Mouse (Mus musculus) hindbrain, embryonic 16.5 days (tissue): ENCODE results near the gene Rgs19. TPM values are rescaled to one million over a fixed set of nuclear protein-coding genes. Genes with fewer than 3 reads are reported as not detected.

Experiments
- ATAC-seq: fragments of 200-750 bp; cut with Nextera tagmentation; 2 replicates; pipeline ENCODE4 v1.8.0; 2017; ENCODE audit warnings: moderate TSS enrichment, moderate library complexity
- H3K27ac ChIP-seq: fragments of 300-500 bp; sonication (generic); 2 replicates; pipeline ENCODE4 v1.5.1; 2014; ENCODE audit warnings: low read depth, mild to moderate bottlenecking, control low read depth, low read length, moderate library complexity
- H3K27me3 ChIP-seq: fragments of 300-500 bp; sonication (generic); replicated peaks from 2 replicates; pipeline ENCODE4 v1.6.1; 2014; ENCODE audit warnings: low read length; ENCODE audit not compliant: control insufficient read depth, insufficient read depth
- H3K36me3 ChIP-seq: fragments of 300-500 bp; sonication (generic); 2 replicates; pipeline ENCODE4 v1.6.1; 2014; ENCODE audit warnings: mild to moderate bottlenecking, low read length, moderate library complexity, mixed read lengths; ENCODE audit not compliant: control insufficient read depth, insufficient read depth
- H3K4me1 ChIP-seq: fragments of 300-500 bp; sonication (generic); 2 replicates; pipeline ENCODE4 v1.6.1; 2014; ENCODE audit warnings: low read depth, low read length; ENCODE audit not compliant: control insufficient read depth, insufficient read depth
- H3K4me2 ChIP-seq: fragments of 300-500 bp; sonication (generic); 2 replicates; pipeline ENCODE4 v1.6.1; 2014; ENCODE audit warnings: mild to moderate bottlenecking, low read length, control low read depth, moderate library complexity
- H3K4me3 ChIP-seq: fragments of 300-500 bp; sonication (generic); 2 replicates; pipeline ENCODE4 v1.5.1; 2014; ENCODE audit warnings: mild to moderate bottlenecking, low read length, control low read depth, moderate library complexity
- H3K9ac ChIP-seq: fragments of 300-500 bp; sonication (generic); 2 replicates; pipeline ENCODE4 v1.6.1; 2014; ENCODE audit warnings: low read depth, mild to moderate bottlenecking, control low read depth, low read length, moderate library complexity
- H3K9me3 ChIP-seq: fragments of 300-500 bp; sonication (generic); 2 replicates; pipeline ENCODE4 v1.6.1; 2014; ENCODE audit warnings: mild to moderate bottlenecking, low read length, moderate library complexity; ENCODE audit not compliant: control insufficient read depth
- WGBS: fragments of 180-500 bp; shearing (Covaris S2); extraction: QIAGEN DNeasy Blood & Tissue Kit; methylation state at CpG from one replicate; pipeline ENCODE4 v1.1.7; 2014; 5-methylcytosine and 5-hydroxymethylcytosine counted together
- polyA plus RNA-seq: library from polyadenylated mRNA; unstranded; fragments of >200 nt; fragmentation: Nextera tagmentation; extraction: Ambion mirVana; gene quantifications from 2 replicates; pipeline ENCODE4 v1.2.1, GENCODE M21; 2015

Gene Rgs19
- polyA plus RNA-seq, 1 experiment from 2014 or later: 71.9 TPM

DNA sequence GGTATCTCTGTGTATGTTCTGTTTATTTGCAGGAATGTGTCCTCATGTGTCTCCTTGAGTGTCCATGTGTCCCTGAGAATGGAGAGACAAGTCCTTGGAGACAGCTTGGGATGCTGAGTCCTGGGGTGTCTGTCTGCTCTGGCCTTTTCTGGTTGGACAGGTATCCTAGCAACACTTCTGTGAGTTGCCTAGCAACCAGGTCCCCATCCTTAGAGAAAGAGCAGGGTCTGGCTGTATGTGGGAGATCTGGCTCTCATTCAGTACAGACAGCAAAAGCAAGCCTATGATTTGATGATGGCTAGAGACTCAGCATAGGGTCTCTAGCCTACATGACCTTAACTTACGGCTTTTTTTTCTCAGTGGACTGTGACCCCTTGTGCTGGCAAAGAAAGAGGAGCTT, 20.0 kb upstream of the Rgs19 start:
- peak overlapping the region; percentile 79 for H3K27ac ChIP-seq
- H3K9me3 ChIP-seq: no peaks in the 10 kb centered on the region
- H3K36me3 ChIP-seq: 0 out of 2 replicates have a peak, but pooled peaks cover under 1% of the 10 kb centered on the region
- peak; percentile 85 for ATAC-seq
- H3K4me2 ChIP-seq: peak overlapping the region; percentile 57
- H3K4me3 ChIP-seq: no peak overlapping the region
- WGBS: 16% methylated on average over 1 of the region's 1 CpGs
- no peak overlapping the region; the same call in 1 of the 2 replicates for H3K9ac ChIP-seq
- H3K4me1 ChIP-seq: peaks cover 24% of the 10 kb centered on the region
- no peaks in the 10 kb centered on the region for H3K27me3 ChIP-seq

DNA sequence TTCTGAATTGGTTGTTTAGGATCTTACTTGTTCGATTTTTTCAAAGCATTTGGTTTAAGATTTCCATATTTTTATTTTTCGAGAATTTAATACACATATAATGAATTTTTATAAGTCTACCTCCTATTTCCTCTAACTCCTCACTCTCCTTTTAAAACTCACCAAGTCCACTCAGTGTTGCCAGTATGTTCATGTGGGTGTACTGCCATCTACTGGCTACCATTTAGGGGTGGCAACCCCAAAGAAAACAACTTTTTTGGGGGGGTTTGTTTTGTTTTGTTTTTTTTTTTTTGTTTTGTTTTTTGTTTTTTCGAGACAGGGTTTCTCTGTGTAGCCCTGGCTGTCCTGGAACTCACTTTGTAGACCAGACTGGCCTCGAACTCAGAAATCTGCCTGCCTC, 12.9 kb upstream of the Rgs19 start:
- H3K9ac ChIP-seq: no peak overlapping the region
- no peak for ATAC-seq

DNA sequence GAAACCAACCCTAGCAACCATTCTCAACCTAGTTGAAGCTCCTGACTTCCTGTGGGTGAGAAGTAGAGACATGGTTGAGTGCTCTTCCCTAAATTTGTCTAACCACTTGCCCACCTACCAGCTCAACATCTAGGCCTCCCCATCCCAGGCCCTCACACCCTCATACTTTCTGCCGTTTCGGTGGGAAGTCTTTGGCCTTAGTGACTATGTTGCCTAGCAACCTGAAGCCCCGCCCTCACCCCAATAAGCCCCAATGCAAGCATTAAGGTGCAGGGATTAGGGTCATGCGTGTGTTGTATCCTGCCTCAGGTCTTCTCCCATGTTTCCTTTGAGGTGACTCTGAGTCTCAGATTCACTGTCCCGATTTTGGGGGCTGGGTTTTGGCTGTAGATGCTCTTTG, 4.5 kb upstream of the Rgs19 start, which contains the start of gene Lkaaear1:
TSS of gene Lkaaear1 (minus strand) at position 202 of the 400 bp plus-strand sequence.
- H3K4me2 ChIP-seq: no peak within 1 kb of the TSS
- ATAC-seq: no peak
- H3K36me3 ChIP-seq: no peaks in the 10 kb centered on the region
- no peaks in the 10 kb centered on the region for H3K27me3 ChIP-seq
- H3K9me3 ChIP-seq: no peaks in the 10 kb centered on the region
- WGBS: 50% methylated on average over 5 of the region's 5 CpGs
- no peak within 1 kb of the TSS for H3K9ac ChIP-seq
- H3K27ac ChIP-seq: no peak within 1 kb of the TSS
- H3K4me1 ChIP-seq: peaks cover 4% of the 10 kb centered on the region
- no peak within 1 kb of the TSS for H3K4me3 ChIP-seq

More for the DNA sequence above, 12.9 kb upstream of the Rgs19 start:
- H3K4me1 ChIP-seq: no peaks in the 10 kb centered on the region
- H3K27me3 ChIP-seq: no peaks in the 10 kb centered on the region
- no peaks in the 10 kb centered on the region for H3K36me3 ChIP-seq
- no peak overlapping the region for H3K4me3 ChIP-seq
- 34% methylated on average over 4 of the region's 4 CpGs for WGBS
- H3K9me3 ChIP-seq: no peaks in the 10 kb centered on the region
- H3K4me2 ChIP-seq: no peak overlapping the region
- H3K27ac ChIP-seq: no peak overlapping the region

DNA sequence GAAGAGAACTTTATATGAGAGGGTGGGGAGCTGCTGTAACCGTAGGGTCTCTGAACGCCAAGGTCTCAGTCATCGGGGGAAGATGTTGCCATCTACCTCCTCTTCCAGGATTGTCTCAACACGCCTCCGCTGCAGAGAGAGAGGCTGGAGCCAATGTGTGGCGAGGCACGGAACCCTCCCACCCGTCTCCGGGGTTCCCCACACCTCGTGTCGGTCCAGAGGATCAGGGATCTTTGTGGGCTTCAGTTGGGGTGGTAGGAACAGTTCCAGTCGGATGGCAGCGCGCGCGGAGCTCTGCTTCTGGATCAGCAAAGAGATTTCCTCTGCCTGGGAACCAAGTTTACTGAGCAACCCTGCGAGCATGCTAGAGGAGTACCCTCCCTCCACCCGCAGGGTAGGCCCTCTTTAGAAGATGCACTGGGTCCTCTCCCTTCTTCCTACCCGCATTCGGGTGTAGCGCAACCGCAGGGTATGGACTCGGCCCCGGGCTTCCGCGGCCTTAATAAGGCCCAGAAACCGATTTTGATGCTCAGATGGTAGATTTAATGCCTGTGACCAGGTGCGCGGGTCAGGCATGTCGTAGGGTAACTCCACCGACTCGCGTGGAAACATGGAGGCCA, 3.1 kb upstream of the Rgs19 start:
- H3K9me3 ChIP-seq: no peaks in the 10 kb centered on the region
- no peak for ATAC-seq
- H3K36me3 ChIP-seq: no peaks in the 10 kb centered on the region
- no peak overlapping the region for H3K4me2 ChIP-seq
- no peak overlapping the region for H3K4me3 ChIP-seq
- peaks cover 11% of the 10 kb centered on the region for H3K4me1 ChIP-seq
- no peaks in the 10 kb centered on the region for H3K27me3 ChIP-seq
- H3K27ac ChIP-seq: no peak overlapping the region
- 76% methylated on average over 33 of the region's 33 CpGs for WGBS
- H3K9ac ChIP-seq: no peak overlapping the region

DNA sequence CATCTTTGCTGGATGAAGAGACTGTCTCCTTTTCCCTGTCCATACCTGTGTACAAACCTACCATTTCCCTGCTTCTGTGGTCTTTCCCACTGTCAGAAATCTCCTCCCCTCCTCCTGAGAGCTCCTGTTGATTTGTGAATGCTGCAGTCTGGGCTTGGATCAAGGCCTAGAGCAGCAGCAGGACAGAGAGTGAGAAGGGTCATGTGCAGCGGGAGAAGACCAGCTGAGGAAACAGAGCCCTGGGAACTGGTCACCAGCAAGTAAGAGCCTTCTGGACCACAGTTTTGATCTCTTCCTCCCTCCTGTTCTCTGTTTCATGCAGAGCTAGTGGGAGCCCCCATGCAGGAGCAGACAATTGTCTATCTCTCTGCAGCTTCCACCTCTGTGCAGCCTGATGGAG, 2.0 kb upstream of the Rgs19 start:
- WGBS: 70% methylated on average over 1 of the region's 1 CpGs
- Histone ChIP-seq H3K9ac (no peak overlapping the region; the same call in 1 of the 2 replicates), H3K4me3 (no peak overlapping the region), H3K27me3 (no peaks in the 10 kb centered on the region), H3K27ac (no peak overlapping the region), H3K9me3 (no peaks in the 10 kb centered on the region), H3K4me1 (peaks cover 15% of the 10 kb centered on the region), H3K4me2 (no peak overlapping the region), H3K36me3 (no peaks in the 10 kb centered on the region)
- ATAC-seq: no peak

DNA sequence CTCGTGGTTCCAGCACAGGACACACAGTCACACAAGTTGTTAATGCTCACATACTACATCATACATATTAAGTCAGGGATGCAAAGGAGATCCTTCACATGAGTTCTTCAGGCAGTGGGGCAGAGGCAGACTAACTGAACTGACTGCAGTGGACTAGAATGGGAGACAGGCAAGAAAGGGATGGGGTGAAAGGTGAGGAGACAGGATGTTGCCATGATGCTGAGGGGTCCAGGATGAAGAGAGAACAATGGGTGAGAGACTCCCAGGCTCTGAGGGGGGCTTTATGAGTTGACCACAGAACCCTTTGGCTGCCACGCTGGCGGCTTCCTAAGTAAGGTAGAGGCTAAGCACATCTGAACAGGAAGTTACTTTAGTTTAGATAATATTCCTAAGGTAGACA, 804 bp upstream of the Rgs19 start:
- H3K27ac ChIP-seq: no peak overlapping the region; the same call in 1 of the 2 replicates
- no peak overlapping the region for H3K9ac ChIP-seq
- ATAC-seq: no peak
- H3K4me2 ChIP-seq: peak overlapping the region; percentile 97
- H3K4me1 ChIP-seq: peaks cover 15% of the 10 kb centered on the region
- 86% methylated on average over 3 of the region's 3 CpGs for WGBS
- no peaks in the 10 kb centered on the region for H3K36me3 ChIP-seq
- no peak overlapping the region; the same call in 1 of the 2 replicates for H3K4me3 ChIP-seq
- no peaks in the 10 kb centered on the region for H3K9me3 ChIP-seq
- no peaks in the 10 kb centered on the region for H3K27me3 ChIP-seq

DNA sequence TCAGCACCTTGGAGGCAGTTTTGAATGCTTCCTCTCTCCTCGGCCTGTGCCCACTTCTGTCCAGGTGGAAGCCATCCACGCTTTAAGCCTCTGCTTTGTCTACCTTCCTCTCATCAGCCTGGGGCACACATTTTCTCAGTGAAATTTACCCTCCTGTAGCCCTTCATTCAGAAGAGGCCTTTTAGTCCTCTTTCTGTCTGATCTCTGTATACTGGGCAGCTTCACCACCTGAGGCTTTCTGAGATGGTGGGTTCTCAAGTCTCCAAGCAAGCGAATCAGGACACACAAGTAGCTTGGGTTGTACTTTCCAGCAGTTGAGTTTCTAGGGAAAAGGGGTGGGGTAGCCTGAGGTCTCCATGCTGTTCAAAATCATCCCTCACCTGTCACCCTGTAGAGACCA, 1.5 kb downstream of the Rgs19 start:
- Histone ChIP-seq H3K4me2 (peak overlapping the region; percentile 97), H3K4me3 (peak overlapping the region; percentile 60; the same call in 1 of the 2 replicates), H3K9ac (no peak overlapping the region), H3K9me3 (no peaks in the 10 kb centered on the region), H3K27ac (no peak overlapping the region), H3K36me3 (peaks cover 9% of the 10 kb centered on the region; the same call in 1 of the 2 replicates), H3K4me1 (peaks cover 15% of the 10 kb centered on the region), H3K27me3 (no peaks in the 10 kb centered on the region)
- 89% methylated on average over 3 of the region's 3 CpGs for WGBS
- no peak for ATAC-seq

DNA sequence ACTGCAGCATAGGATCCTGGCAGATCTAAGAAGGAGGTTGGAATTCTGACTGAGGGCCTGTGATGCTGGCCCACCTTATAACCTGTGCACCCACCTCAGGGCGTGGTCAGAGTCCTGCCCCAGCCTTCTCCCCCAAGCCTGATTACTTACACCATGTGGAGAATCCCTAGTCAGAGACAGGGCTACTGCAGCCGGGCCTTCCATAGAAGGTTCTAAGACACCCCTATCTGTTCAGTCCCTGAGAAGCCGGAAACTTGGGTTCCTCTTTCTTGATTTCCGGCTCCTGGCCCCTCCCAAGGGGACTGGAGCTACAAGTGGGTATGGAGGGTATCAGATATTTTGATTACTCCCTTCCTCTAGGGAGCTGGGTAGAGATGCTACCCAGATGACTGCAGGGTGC, 2.2 kb downstream of the Rgs19 start:
- WGBS: 91% methylated on average over 4 of the region's 4 CpGs
- Histone ChIP-seq H3K27ac (no peak overlapping the region), H3K4me1 (peaks cover 15% of the 10 kb centered on the region), H3K9ac (no peak overlapping the region), H3K36me3 (peaks cover 9% of the 10 kb centered on the region; the same call in 1 of the 2 replicates), H3K27me3 (no peaks in the 10 kb centered on the region), H3K4me3 (no peak overlapping the region), H3K4me2 (no peak overlapping the region), H3K9me3 (no peaks in the 10 kb centered on the region)
- no peak for ATAC-seq

DNA sequence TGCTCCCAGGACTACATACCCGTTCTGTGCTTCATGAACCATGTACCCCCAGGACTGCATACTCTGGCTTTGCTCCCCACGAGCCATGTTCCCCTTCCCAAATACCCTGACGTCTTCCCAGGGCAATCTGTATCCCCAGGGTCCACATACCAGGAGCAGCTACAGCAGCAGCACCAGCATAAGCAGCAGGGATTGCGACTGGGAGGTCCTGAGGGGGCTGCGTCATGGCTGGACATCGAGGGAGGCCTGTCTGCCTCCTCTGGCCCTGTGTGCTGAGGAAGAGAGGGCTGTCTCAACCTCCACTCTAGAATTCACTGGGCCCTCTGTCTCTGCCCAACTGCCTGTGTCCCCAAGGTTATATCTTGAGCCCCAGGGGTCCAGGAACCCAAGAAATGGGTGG, 2.7 kb downstream of the Rgs19 start:
- H3K9me3 ChIP-seq: no peaks in the 10 kb centered on the region
- no peak overlapping the region for H3K9ac ChIP-seq
- H3K4me2 ChIP-seq: no peak overlapping the region
- H3K27me3 ChIP-seq: no peaks in the 10 kb centered on the region
- H3K27ac ChIP-seq: no peak overlapping the region
- H3K4me1 ChIP-seq: peaks cover 15% of the 10 kb centered on the region
- ATAC-seq: no peak
- no peak overlapping the region for H3K4me3 ChIP-seq
- WGBS: 88% methylated on average over 6 of the region's 6 CpGs
- H3K36me3 ChIP-seq: peaks cover 9% of the 10 kb centered on the region; the same call in 1 of the 2 replicates
